Mouse (Mus musculus): Measurements from ENCODE around the gene Itgb2l. TPM values are rescaled to one million over a fixed set of nuclear protein-coding genes. Genes with fewer than 3 reads are reported as not detected.

The Itgb2l gene
- polyA plus RNA-seq, 1 experiment from 2014 or later, result 0.85 TPM

GRCm38 (mm10) chr16:96426671-96427070 is 16.7 kb downstream of the Itgb2l start:
- no peak overlapping the region for H3K9ac ChIP-seq
- ATAC-seq (ENCODE audit: low read depth) (no peak), DNase-seq (no peak)
- WGBS (ENCODE audit: insufficient replicate concordance), result 65% methylated on average over 7 of the region's 7 CpGs
- H3K4me2 ChIP-seq, result no peak overlapping the region
- no peaks in the 10 kb centered on the region for H3K27me3 ChIP-seq
- no peaks in the 10 kb centered on the region for H3K36me3 ChIP-seq
- H3K4me3 ChIP-seq (replicated peaks), result no peak overlapping the region
- no peaks in the 10 kb centered on the region for H3K9me3 ChIP-seq (replicated peaks)
- H3K4me1 ChIP-seq (replicated peaks), result no peaks in the 10 kb centered on the region
- H3K27ac ChIP-seq, result no peak overlapping the region

- WGBS (ENCODE audit: insufficient replicate concordance), result 66% methylated on average over 2 of the region's 2 CpGs
These were observed 18.4 kb downstream of the Itgb2l start for GRCm38 (mm10) chr16:96425044-96425443.

GRCm38 (mm10) chr16:96408064-96408465 is 35.4 kb downstream of the Itgb2l start:
- no peak overlapping the region for H3K9ac ChIP-seq
- no peak overlapping the region for H3K4me2 ChIP-seq
- ATAC-seq (ENCODE audit: low read depth) (no peak), DNase-seq (no peak)
- no peak overlapping the region for H3K27ac ChIP-seq
- whole genome bisulfite sequencing (ENCODE audit: insufficient replicate concordance), result 42% methylated on average over 4 of the region's 4 CpGs
- no peak overlapping the region for H3K4me3 ChIP-seq (replicated peaks)
- no peaks in the 10 kb centered on the region for H3K4me1 ChIP-seq (replicated peaks)
- no peaks in the 10 kb centered on the region for H3K36me3 ChIP-seq
- H3K27me3 ChIP-seq, result no peaks in the 10 kb centered on the region
- H3K9me3 ChIP-seq (replicated peaks), result no peaks in the 10 kb centered on the region

More at GRCm38 (mm10) chr16:96425044-96425443, 18.4 kb downstream of the Itgb2l start:
- no peak overlapping the region for H3K27ac ChIP-seq
- no peaks in the 10 kb centered on the region for H3K36me3 ChIP-seq
- no peak overlapping the region for H3K4me3 ChIP-seq (replicated peaks)
- no peak overlapping the region for H3K9ac ChIP-seq
- no peaks in the 10 kb centered on the region for H3K27me3 ChIP-seq
- H3K9me3 ChIP-seq (replicated peaks), result no peaks in the 10 kb centered on the region
- no peak for DNase-seq
- H3K4me2 ChIP-seq, result no peak overlapping the region
- ATAC-seq (ENCODE audit: low read depth), result no peak
- no peaks in the 10 kb centered on the region for H3K4me1 ChIP-seq (replicated peaks)

- Histone ChIP-seq H3K4me1 (replicated peaks) (no peaks in the 10 kb centered on the region), H3K27ac (no peak overlapping the region), H3K9ac (no peak overlapping the region), H3K4me2 (no peak overlapping the region), H3K27me3 (no peaks in the 10 kb centered on the region), H3K36me3 (no peaks in the 10 kb centered on the region), H3K4me3 (replicated peaks) (no peak overlapping the region), H3K9me3 (replicated peaks) (no peaks in the 10 kb centered on the region)
- no peak for DNase-seq
- ATAC-seq (ENCODE audit: low read depth), result no peak
- WGBS (ENCODE audit: insufficient replicate concordance), result 37% methylated on average over 4 of the region's 4 CpGs
These were observed 37.1 kb downstream of the Itgb2l start for GRCm38 (mm10) chr16:96406312-96406711.

GRCm38 (mm10) chr16:96402294-96402693 is 41.1 kb downstream of the Itgb2l start:
- Histone ChIP-seq H3K36me3 (no peaks in the 10 kb centered on the region), H3K9ac (no peak overlapping the region), H3K4me3 (replicated peaks) (no peak overlapping the region), H3K27me3 (no peaks in the 10 kb centered on the region), H3K4me2 (no peak overlapping the region), H3K9me3 (replicated peaks) (no peaks in the 10 kb centered on the region), H3K4me1 (replicated peaks) (no peaks in the 10 kb centered on the region), H3K27ac (no peak overlapping the region)
- 69% methylated on average over 6 of the region's 6 CpGs for WGBS (ENCODE audit: insufficient replicate concordance)
- DNase-seq (no peak), ATAC-seq (ENCODE audit: low read depth) (no peak)

- no peaks in the 10 kb centered on the region for H3K9me3 ChIP-seq (replicated peaks)
- H3K9ac ChIP-seq, result no peak overlapping the region
- H3K36me3 ChIP-seq, result no peaks in the 10 kb centered on the region
- no peaks in the 10 kb centered on the region for H3K4me1 ChIP-seq (replicated peaks)
- H3K27me3 ChIP-seq, result no peaks in the 10 kb centered on the region
- ATAC-seq (ENCODE audit: low read depth) (no peak), DNase-seq (no peak)
- no peak overlapping the region for H3K27ac ChIP-seq
- H3K4me3 ChIP-seq (replicated peaks), result no peak overlapping the region
- no peak overlapping the region for H3K4me2 ChIP-seq
- WGBS (ENCODE audit: insufficient replicate concordance), result 58% methylated on average over 4 of the region's 4 CpGs
These were observed 43.4 kb downstream of the Itgb2l start for GRCm38 (mm10) chr16:96400046-96400445.

GRCm38 (mm10) chr16:96398806-96399205 is 44.6 kb downstream of the Itgb2l start:
- H3K27ac ChIP-seq, result no peak overlapping the region
- no peaks in the 10 kb centered on the region for H3K4me1 ChIP-seq (replicated peaks)
- H3K36me3 ChIP-seq, result no peaks in the 10 kb centered on the region
- DNase-seq, result no peak
- 68% methylated on average over 3 of the region's 3 CpGs for WGBS (ENCODE audit: insufficient replicate concordance)
- no peak for ATAC-seq (ENCODE audit: low read depth)
- H3K9ac ChIP-seq, result no peak overlapping the region
- no peak overlapping the region for H3K4me3 ChIP-seq (replicated peaks)
- no peak overlapping the region for H3K4me2 ChIP-seq
- H3K27me3 ChIP-seq, result no peaks in the 10 kb centered on the region
- H3K9me3 ChIP-seq (replicated peaks), result no peaks in the 10 kb centered on the region

- no peaks in the 10 kb centered on the region for H3K36me3 ChIP-seq
- WGBS (ENCODE audit: insufficient replicate concordance), result 57% methylated on average over 9 of the region's 9 CpGs
- H3K9ac ChIP-seq, result no peak overlapping the region
- H3K9me3 ChIP-seq (replicated peaks), result no peaks in the 10 kb centered on the region
- H3K4me1 ChIP-seq (replicated peaks), result no peaks in the 10 kb centered on the region
- H3K27me3 ChIP-seq, result no peaks in the 10 kb centered on the region
- ATAC-seq (ENCODE audit: low read depth) (no peak), DNase-seq (no peak)
- H3K4me3 ChIP-seq (replicated peaks), result no peak overlapping the region
- no peak overlapping the region for H3K27ac ChIP-seq
- H3K4me2 ChIP-seq, result no peak overlapping the region
These were observed 47.3 kb downstream of the Itgb2l start for GRCm38 (mm10) chr16:96396013-96396650.

- WGBS (ENCODE audit: insufficient replicate concordance), result 51% methylated on average over 4 of the region's 4 CpGs
- Histone ChIP-seq H3K9me3 (replicated peaks) (no peaks in the 10 kb centered on the region), H3K4me2 (no peak overlapping the region), H3K9ac (no peak overlapping the region), H3K4me1 (replicated peaks) (no peaks in the 10 kb centered on the region), H3K4me3 (replicated peaks) (no peak overlapping the region), H3K27me3 (no peaks in the 10 kb centered on the region), H3K27ac (no peak overlapping the region), H3K36me3 (no peaks in the 10 kb centered on the region)
- ATAC-seq (ENCODE audit: low read depth) (no peak), DNase-seq (no peak)
These were observed 47.9 kb downstream of the Itgb2l start for GRCm38 (mm10) chr16:96395516-96395915.

GRCm38 (mm10) chr16:96391070-96391469 is 52.3 kb downstream of the Itgb2l start:
- H3K4me1 ChIP-seq (replicated peaks), result no peaks in the 10 kb centered on the region
- H3K4me2 ChIP-seq, result no peak overlapping the region
- no peak for ATAC-seq (ENCODE audit: low read depth)
- H3K27ac ChIP-seq, result no peak overlapping the region
- H3K9ac ChIP-seq, result no peak overlapping the region
- no peaks in the 10 kb centered on the region for H3K27me3 ChIP-seq
- no peak for DNase-seq
- H3K36me3 ChIP-seq, result no peaks in the 10 kb centered on the region
- no peaks in the 10 kb centered on the region for H3K9me3 ChIP-seq (replicated peaks)
- no peak overlapping the region for H3K4me3 ChIP-seq (replicated peaks)

GRCm38 (mm10) chr16:96388481-96388880 is 54.9 kb downstream of the Itgb2l start:
- no peak overlapping the region for H3K27ac ChIP-seq
- 63% methylated on average over 5 of the region's 5 CpGs for WGBS (ENCODE audit: insufficient replicate concordance)
- DNase-seq, result no peak
- H3K4me2 ChIP-seq, result no peak overlapping the region
- no peaks in the 10 kb centered on the region for H3K27me3 ChIP-seq
- no peak overlapping the region for H3K9ac ChIP-seq
- H3K36me3 ChIP-seq, result no peaks in the 10 kb centered on the region
- no peak for ATAC-seq (ENCODE audit: low read depth)
- no peaks in the 10 kb centered on the region for H3K4me1 ChIP-seq (replicated peaks)
- no peaks in the 10 kb centered on the region for H3K9me3 ChIP-seq (replicated peaks)
- H3K4me3 ChIP-seq (replicated peaks), result no peak overlapping the region

GRCm38 (mm10) chr16:96387685-96388371 is 55.6 kb downstream of the Itgb2l start:
- H3K36me3 ChIP-seq, result no peaks in the 10 kb centered on the region
- WGBS (ENCODE audit: insufficient replicate concordance), result 59% methylated on average over 6 of the region's 6 CpGs
- H3K4me1 ChIP-seq (replicated peaks), result no peaks in the 10 kb centered on the region
- H3K9ac ChIP-seq, result no peak overlapping the region
- H3K4me3 ChIP-seq (replicated peaks), result no peak overlapping the region
- H3K4me2 ChIP-seq, result no peak overlapping the region
- H3K27me3 ChIP-seq, result no peaks in the 10 kb centered on the region
- DNase-seq, result no peak
- no peaks in the 10 kb centered on the region for H3K9me3 ChIP-seq (replicated peaks)
- no peak overlapping the region for H3K27ac ChIP-seq
- ATAC-seq (ENCODE audit: low read depth), result no peak
